Mouse (Mus musculus) left cerebral cortex, adult 18-20 months (tissue): ENCODE results near the gene Sh3bgrl3. TPM values are rescaled to one million over a fixed set of nuclear protein-coding genes. Genes with fewer than 3 reads are reported as not detected.

Experiments used
- DNase-seq, 2 experiments: peaks; one replicate each; pipeline ENCODE4 v3.0.0; 2021 to 2022; ENCODE audit warnings: low spot score in 2 of 2, mixed read lengths in 1 of 2
- total RNA-seq, 2 experiments: library from RNA; stranded (reverse); gene quantifications; 2 replicates each; pipeline ENCODE4 v1.2.3; 2021

The Sh3bgrl3 gene
- total RNA-seq, 2 experiments from 2014 or later: 200 to 222 TPM

DNA sequence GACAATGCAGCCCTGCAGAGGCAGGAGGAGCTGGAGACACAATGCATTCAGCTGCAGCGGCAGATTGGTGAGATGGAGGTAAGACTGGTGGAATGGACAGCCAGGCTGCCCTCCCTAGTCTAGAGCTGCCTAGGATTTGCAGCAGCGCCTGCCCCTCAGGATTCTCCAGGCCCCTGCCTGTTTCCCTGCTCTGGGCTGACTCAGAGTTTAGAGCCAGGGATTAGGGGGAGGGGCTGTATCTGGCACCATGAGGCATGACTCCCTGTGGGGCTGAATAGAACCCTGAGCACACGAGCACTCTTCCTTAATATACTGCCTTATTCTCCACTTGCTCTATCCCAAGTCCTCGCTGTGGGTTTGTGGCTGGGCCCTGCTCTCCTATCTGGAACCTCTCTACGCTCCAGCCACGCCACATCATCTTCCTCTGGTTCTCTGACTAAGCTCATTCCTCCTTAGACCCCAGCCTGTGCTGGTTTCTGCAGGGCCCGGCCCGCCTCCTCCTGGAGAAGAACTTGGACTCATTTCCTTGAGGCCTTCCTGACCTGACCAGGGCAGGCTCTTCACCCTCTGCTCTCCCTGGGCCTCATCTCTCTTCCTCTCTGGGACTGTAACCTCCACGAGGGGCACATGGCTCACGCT is 15.1 kb downstream of the Sh3bgrl3 start:
- no peak for DNase-seq

DNA sequence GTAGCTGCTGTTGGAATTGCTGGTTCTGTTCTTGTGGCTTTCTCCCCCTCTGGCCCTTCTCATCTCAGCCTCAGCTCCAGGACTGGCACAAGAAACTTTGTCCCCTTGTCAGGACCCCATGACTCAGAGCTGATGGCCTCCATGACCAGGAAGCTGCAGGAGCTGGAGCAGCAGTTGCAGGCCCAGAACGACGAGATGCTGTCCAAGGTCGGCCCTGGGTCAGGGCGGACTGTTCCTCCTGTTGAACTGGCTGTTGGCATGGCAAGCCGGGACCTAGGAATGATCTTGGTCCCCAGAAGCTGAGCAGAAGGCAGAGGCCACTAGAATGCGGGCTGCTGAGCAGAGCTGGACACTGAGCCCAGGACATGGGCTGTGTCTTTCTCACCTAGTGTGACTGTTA is 16.2 kb downstream of the Sh3bgrl3 start:
- DNase-seq: no peak

DNA sequence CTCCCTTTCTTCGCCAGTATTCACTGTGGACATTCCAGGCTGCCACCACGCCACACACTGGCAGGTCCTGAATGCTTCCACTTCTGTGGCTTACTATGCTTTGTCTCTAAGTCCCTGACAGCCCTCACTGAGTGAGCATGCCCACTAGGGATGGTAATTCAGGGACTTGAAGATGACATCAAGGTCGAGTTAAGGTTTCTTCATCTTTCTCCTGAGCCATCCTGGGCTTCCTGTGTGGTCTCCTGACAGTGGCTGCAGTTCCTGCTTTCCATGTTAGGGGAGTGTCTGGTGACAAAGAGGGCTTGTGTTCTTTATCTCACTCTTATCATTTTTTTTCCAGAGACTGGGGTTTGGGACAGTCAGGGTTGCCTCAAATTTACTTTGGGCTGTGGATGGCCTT is 17.9 kb downstream of the Sh3bgrl3 start:
- no peak for DNase-seq

DNA sequence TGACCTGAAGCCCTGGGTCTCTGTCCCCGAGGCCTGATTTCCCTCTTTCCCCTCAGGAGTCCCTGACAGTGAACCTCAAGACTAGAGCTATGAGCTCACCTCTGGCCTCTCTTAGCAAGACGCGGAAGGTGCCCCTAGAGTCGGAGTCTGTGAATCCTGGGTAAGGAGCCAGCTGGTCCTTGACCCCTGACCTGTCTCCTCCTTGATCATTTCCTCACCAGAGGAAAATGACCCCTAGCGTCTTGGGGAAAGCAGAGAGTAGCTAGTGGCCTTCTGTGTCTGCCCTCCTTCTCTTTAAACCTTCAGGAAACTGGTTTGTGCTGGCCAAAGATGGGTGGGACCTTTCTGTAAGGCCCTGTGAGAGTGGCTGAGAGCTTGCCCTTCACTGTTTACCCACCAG is 20.4 kb downstream of the Sh3bgrl3 start:
- DNase-seq: no peak

DNA sequence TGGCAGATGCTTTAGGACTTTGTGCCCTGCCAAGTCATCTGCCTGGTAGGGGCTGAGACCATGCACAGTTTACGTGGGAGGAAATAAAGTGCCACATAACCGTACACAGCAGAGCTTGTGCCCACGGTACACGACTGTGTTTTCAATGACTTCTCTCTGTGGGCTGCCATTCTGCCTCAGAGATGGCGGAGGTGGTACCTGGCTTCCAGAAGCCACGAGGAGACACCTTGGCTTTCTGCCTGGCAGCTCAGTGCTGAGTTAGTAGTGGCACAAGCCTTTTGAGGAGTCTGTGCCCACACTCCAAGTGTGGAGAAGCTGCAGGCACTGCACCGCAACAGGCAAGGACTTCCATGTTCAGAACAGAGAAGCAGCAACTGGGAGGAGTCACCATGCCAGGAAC is 20.9 kb downstream of the Sh3bgrl3 start:
- DNase-seq: peak; percentile 76 to 85

DNA sequence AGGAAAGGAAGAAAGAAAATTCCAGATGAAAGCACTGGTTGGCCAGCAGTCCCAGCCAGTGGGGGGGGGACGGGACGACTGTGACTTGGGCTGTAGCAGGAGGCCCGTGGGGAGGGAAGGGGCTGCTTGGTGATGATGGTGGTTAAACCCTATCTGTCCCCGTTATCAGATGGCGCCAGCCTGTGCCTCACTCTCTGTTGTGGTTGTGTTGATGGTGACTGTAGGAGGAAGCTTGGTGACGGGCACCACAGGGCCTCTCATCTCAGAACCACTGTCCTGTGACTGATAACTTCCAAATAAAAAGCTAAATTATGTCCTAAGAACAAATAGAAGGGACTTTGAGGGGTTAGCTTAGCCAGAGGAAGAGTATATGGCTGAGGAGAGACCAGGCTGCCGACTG is 22.5 kb downstream of the Sh3bgrl3 start:
- no peak for DNase-seq

DNA sequence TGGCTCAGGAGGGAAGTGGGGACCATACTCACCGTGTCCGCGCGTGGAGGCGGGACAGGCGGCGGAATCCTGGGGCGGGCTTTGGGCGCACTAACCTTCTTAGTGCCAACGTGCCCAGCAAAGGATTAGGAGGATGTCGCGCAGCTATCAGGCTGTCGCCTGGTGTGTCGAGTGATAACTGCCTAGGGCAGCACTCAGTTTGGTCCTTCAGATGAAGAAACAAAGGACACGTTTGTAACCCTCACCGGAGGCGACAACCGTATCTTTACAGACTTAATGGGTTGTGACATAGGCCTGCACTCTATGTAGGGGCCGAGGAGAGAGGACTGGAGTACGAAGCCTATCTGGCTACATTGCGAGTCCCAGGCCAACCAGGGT is 25.9 kb downstream of the Sh3bgrl3 start:
- no peak for DNase-seq

DNA sequence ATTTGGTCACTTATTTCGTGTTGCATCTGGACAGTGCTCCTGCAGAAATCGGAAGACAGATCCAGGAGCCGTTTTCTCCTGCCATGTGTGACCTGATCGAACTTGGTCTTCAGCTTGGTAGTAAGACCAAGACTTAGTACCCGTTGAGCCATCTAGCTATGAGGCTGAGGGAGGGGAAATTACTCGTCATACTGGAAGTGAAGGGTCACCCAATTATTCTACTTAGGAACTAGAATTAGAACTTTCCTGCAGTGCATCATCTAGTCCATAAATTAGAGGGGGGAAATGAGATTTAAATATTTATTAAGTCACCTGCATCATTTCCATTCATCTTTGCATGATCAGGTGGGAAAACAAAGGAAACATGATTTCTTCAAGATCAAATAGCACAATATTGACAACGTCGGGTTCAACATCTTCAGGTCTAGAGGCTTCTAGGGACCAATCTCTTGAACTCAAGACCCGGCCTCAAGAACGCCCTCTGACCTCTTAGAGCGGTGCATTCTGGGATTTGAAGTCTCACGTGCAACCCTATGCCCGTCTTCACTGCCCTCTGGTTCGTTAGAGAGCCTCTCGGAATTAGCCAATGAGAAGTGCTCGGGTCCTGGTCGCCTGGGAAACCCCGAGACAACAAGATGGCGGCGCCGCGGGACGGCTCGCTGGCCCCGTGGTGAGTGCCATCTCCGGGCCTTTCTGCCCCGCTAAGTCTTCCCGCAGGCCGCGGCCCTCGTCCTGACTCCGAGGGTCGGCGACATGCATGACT is 26.4 kb downstream of the Sh3bgrl3 start, which contains the start of gene Ubxn11:
Gene Ubxn11, plus strand, starts transcription at position 592 of the 763 bp plus-strand sequence.
- peak; percentile 92 to 94 for DNase-seq

DNA sequence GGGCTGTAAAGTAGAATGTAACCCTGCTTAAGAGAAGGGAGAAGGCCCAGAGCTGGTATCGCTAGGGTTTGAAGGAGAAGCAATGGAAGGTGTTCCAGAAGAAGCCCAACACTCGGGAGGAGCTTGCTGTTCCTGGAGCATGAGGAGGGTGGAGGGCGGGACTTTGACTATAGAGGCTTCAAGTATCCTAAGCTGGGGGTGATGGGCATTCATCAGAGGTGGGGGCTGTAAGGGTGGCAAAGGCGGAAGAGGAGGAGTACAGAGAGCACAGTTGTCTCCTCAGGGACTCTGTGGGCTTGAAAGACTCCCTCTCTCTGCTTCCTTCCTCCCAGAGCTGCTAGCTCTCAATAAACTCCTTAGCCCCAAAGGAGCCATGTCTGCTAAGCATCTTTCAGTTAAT is 28.3 kb downstream of the Sh3bgrl3 start:
- DNase-seq: no peak

DNA sequence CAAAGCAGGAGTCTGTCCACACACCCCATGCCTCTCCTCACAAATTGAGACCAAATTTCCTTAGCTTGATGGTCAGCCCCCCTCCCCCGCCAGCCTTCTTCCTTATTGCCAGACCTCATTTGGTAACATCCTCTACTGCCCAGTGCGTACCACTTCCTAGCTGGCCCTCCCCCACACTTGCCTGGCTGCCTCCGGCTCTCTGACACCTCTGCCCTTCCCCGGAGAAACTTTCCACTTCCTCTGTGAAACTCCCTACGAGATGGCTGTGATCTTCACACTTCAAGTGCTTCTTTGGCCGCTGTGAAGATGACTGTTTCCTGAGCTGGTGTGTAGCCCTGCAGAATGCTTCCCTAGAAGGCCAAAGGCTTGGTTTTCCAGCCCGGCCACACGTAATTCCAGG is 30.0 kb downstream of the Sh3bgrl3 start:
- DNase-seq: no peak

DNA sequence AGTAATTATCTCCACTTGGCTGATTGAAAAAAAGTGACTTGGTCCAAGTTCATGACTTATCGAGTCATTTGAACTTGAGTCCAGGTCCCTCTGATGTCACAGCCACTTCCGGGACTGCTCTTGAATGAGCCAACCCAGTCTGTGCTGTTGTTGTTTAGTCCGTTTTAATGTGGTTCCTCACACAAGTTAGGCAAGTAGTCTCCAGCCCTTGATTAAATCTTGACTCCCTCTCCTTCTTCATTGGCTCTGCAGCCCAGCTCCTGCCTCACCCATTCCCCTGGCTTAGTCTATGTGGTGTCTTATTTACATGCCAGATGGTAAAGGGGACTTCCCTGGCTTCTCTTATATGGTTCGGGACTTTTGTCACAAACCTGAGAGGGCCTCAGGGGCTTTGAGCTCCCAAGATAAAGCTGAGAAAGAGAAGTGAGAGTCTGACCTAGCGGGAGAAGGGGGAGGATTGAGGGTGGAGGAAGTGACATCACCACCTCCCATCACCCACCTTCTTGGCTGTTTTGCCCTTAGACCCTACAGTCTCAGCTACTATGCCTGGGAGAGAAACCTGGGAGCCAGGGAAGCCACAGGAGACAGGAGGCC is 31.5 kb downstream of the Sh3bgrl3 start:
- no peak for DNase-seq

DNA sequence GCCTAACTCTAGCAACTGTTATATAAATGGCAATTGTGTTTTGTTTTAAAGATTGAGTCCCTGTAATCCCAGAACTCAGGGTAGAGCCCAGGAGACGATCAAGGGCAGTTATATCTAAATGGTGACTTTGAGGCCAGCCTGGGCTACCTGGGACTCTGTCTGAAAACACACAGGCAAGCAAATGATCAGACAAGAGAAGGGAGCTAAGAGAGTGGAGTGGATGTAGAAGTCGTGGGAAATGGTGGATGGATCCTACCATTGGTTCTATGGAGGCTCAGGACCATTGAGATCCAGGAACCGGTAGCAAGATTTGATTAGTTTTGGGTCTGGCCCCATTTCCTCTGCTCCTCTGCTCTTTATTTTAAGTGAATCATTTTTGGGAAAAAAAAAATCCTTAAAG is 32.5 kb downstream of the Sh3bgrl3 start:
- no peak for DNase-seq

DNA sequence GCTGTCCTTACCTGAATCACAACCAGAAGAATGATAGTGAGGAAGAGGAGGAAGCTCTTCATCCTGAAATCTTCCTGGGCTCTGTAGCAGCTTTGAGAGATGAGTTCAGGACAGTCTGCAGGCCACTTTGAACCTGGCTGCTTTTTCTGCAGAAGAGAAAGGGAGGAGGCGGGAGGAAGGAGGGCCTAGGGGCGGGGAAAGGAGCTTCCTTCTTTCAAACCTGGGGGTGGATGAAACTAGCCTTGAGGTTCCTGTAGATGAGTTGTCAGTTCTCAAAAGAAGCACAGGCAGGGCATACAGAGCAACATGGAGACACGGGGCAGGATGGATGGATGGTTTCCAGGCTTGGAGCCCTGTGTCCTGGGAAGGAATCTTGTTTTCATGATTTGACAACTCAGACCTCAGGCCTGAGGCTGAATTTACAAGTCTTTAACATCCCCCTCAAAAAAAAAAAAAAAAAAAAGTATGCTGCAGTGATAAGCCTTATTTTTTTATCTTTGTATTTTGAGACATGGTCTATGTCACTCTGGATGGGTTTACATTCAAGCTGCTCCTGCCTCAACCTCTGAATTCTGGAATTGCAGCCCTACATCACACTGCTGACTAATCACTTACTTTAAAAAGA is 33.6 kb downstream of the Sh3bgrl3 start, which contains the start of gene Cd52:
Gene Cd52, minus strand, starts transcription at position 160 of the 625 bp plus-strand sequence.
- no peak for DNase-seq

DNA sequence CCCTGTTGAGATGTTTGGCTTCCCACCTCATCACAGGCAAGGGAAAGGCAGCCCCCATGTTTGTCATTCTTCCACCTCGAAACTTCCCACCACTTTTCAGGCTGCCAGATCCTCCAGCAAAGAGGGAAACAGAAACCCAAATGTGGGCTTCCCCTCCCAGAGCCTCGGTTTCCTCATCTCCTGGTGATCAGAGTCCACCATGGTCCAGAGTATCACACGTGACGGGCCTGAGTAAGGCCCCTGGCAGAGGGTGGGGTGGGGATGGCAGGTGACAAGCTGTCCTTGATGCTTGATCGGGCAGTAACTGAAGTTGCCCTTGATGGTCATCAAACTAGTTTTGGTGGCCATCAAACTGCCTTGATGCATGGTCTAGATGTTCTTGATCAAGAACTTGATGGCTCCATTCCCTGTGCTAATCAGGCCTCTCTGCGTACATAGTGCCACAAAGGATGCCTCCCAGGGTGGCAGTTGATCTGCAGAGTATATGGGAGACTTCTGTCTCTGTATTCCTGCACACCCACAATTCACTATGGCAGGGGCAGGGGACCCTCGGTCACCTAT is 34.5 kb downstream of the Sh3bgrl3 start:
- DNase-seq: no peak

DNA sequence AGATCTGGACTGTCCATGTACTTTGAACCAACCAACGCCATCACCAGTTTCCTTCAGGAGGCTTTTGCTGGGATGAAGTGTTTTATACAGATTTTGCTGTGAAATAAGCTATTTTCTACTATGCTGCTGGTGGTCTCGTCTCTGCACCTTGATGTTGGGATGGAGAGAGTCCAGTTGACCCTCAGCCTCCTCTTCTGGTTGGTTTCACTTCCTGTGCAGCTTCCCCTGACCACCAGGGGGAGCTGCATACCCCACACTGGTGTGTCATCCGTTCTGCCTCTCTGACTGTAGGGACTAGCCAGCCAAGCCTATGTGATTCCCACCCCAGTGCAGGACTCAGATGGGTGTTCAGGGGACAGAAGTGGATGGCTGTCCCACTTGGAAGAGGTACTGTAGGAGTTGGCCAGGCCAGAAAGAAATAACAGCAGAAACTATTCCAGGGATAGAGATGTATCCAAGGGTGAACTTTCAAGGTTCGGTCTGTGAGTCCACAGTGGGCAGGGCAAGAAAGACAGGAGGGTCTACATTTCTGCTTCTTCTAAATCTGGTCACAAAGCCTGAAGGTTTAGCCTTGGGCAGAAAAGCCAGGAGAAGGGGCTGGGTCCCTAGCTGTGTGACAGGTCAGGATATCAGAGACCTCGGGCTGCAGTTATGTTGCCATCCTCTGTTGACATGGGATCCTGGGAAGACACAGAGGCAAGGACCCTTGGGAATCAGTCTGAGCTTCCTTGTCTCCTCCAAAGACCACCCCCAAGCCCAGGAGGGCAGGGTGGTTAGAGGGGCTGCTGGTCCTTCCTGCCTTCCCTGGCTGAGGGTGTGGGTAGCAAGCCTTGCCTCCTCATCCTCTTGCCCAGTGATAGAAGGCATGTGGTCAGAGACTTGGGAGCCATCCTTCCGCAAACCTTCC is 36.0 kb downstream of the Sh3bgrl3 start:
- peak; percentile 42 to 44 for DNase-seq

DNA sequence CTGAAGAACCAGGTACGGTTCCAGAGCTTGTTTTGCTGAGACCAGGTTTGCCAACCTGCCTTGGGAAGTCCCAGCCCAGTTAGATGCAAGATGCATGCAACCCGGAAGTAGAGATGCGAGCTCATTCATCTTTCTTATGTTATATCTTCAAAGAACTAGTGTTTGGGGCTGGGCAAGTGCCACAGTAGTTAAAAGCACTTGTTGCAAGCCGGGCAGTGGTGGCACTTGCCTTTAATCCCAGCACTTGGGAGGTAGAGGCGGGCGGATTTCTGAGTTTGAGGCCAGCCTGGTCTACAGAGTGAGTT is 37.4 kb downstream of the Sh3bgrl3 start:
- no peak for DNase-seq

DNA sequence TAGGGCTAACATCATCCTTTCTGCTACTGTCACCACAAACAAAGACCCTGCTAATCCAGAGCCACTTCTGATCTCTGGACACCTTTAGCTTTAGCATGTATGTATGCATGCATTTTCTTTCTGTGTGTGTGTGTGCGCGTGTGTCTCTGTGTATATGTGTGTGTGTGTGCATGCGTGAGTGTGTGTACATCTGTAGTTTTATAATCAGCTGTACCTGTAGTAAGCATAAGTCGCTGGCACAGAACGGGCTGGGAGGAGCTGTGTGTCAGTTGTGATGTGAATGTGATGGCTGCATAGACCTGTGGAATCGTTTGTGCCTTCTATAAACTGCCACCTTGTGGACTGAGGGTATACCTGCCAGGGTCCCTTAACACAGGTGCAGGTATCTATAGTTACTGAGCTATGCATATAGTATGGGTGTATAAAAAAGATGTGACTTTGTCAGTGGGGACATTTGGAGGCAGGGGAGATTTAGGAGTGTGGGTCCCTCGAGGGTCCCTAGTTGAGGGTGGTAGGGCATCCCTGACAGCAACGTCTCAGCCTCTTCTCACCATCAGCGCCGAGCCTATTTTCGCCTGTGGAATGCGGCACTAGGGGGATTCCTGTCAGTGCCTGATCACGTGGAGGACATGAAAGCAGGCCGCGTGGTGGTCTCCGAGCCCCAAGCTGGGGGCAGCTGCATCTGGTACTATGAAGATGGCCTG is 37.9 kb downstream of the Sh3bgrl3 start:
- no peak for DNase-seq

DNA sequence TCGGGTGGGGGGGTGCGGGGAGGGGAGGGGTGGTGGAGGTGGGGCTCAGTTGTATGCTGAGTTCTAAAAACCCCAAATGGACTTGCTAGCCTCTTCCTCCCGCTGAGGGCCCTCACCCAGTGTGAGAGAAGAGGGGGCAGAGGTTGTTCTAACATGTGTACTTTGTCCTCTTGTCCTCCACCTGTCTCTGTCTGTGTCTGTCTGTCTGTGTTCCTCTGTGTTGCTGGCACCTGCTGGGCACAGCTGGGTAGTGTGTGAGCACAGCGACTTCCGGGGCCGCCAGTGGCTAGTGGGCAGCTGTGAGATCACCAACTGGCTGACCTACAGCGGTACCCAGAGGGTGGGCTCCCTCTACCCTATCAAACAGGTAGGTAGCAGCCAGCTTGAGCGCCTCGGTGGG is 39.6 kb downstream of the Sh3bgrl3 start:
- no peak for DNase-seq

DNA sequence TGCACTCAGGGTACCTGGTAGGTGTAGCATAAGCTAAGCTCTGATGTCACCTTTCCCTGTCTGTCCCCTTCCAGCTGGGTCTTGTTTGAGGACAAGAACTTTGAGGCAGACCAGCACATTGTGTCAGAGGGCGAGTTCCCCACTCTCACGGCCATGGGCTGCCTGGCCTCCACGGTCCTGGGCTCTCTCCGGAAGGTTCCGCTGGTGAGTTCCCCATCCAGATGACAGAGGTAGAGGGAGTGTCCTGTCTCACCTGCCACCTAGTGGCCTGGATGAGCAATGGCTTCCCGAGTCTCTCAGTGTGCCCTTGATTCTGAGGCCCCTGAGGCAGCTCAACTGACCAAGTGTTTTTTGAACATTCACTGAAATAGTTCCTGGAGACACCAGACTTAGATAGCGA is 41.2 kb downstream of the Sh3bgrl3 start:
- peak; percentile 28 to 33 for DNase-seq

DNA sequence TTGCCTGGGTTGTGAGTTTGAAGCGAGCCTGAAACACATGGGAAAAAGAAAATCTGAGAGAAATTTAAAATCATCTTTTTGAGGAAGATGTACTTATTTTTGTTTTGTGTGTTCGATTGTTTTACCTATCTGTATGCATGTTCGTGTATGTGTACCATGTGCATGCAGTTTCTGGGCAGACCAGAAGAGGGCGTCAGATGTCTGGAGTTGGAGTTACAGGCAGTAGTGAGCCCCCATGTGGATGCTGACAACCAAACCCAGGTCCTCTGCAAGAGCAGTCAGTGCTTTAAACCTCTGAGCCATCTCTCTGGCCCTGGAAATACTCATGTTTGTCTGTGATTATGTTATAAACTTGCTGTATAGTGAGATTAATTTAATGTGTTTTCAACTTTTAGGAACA is 43.6 kb downstream of the Sh3bgrl3 start:
- no peak for DNase-seq
